Mouse (Mus musculus): ENCODE results near the gene Cebpg.

Cebpg gene

GRCm38 (mm10) chr7:35053161-35053560 is 3.2 kb downstream of the Cebpg start:
- no peak for DNase-seq

DNA sequence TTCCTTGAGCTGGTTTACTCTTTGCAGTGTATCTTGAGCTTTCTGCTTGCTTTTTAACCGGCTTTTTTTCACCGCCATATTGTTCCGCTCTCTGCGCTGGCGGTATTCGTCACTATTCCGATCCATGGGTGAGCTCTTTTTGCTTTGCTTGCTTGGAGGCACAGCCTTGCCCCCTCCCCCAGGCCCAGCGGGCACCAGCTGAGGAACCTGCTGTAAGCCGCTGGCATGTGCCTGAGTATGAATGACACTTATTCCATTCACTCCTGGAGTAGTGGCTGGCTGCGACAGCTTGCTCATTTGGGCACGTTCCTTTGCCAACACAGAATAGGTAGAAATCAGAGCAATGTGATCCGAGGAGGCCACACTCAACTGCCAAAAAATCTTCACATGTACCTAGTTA is 5.8 kb downstream of the Cebpg start:
- DNase-seq: no peak

GRCm38 (mm10) chr7:35046091-35046490 is 10.3 kb downstream of the Cebpg start:
- DNase-seq: no peak

DNA sequence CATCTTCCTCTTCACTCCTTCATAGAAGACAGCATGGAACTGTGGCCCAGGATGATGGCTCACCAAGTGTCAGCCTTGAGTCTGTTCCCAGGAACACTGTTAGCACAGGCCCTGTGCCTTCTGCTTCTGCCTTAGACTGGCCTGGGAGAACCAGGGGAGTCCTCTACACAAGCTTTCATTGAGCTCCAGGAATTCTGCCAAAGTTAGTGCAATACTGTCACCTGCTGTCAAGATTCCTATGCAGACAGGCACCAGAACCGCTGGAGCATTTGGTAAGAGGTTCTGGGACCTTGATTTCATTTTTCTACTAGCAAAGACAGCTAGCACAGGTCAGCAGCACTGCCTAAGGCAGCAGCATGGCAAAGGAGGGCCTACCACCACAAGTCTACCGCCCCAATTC is 11.7 kb downstream of the Cebpg start:
- no peak for DNase-seq

- DNase-seq: no peak
Observed at GRCm38 (mm10) chr7:35043266-35043817, 13.0 kb downstream of the Cebpg start.

GRCm38 (mm10) chr7:35042759-35043217 is 13.6 kb downstream of the Cebpg start:
- peak in 1 of 2 experiments; percentile 45 for DNase-seq

DNA sequence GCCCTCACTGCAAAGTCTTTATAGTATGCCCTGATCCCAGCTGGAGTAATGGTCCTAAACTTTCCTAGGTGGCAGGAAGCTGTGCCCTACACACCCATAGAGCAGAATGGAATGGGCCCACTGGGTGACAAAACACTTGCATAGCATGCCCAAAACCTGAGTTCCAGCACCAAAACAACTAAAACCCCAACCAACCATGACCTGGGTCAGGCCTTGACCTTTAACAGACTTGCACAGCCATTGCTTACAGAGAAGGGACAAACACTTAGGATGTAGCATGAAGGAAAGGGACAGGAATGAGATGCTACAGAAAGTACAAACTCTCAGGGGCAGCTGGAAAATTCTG is 14.2 kb downstream of the Cebpg start:
- DNase-seq: no peak

GRCm38 (mm10) chr7:35041286-35042208 is 14.8 kb downstream of the Cebpg start:
- DNase-seq: no peak

GRCm38 (mm10) chr7:35040176-35040972 is 16.0 kb downstream of the Cebpg start:
- no peak for DNase-seq

DNA sequence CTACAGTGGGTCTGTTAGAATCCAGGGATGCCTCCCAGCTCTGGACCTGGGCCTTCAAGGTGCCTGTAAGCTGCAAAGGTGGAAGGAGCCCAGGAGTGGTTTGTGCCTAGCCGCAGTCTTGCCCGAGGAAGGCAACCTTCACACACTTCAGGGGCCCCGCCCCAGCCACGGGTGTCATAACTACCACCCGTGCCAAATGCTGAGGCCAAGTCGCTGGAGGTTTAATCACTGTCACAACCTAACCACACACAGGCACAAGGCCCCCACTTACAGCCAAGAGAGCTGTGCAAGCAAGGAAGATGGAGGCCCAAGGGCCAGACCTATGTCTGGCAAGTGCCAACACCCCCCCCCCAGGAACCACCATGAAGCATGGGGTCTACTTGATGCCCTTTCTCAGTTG is 19.0 kb downstream of the Cebpg start:
- no peak for DNase-seq

DNA sequence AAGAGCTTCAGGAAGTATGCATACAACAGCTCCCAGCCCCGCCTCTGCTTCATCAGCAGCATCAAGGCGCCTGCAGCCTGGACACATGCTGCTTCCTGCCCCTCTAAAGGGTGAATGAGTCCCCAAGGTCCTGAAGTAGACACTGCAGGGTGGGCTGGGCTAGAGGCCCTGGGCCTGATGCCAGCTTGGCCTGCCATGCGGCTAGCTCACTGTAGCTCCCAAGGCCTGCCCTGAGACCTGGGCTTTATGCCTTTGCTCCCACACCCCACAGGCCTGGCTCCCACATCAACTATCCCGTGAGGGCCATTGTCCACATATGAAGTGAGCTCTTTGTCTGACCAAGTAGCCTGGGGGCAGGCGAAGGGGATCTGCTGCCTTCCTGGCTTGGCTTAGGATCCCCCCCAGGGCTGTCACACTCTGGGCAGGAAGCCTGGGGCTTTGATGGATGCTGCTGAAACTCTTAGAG is 20.1 kb downstream of the Cebpg start:
- peak in 1 of 2 experiments; percentile 48 for DNase-seq

- no peak for DNase-seq
Observed at GRCm38 (mm10) chr7:35035565-35035964, 20.8 kb downstream of the Cebpg start.

GRCm38 (mm10) chr7:35035141-35035553 is 21.2 kb downstream of the Cebpg start:
- DNase-seq: no peak

- DNase-seq: no peak
Observed at GRCm38 (mm10) chr7:35030567-35030966, 25.8 kb downstream of the Cebpg start.

DNA sequence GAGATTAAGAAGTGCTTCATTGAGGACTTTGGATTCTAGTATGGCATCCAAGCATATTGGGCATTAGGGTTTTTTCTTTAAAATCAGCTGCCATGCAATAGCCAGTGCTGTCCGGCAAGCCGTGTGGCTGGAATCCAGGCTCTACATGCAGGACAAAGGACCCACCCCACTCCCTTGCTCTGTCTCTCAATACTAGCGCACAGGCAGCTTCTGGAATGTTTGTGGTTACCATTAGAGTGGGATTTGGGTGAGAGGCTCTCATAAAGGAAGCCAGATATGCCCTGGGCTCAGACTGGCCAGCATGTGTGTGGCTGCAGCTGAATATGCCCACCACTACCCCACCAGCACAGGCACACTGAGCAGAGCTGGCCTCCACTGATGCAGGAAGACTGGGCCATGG is 26.7 kb downstream of the Cebpg start:
- no peak for DNase-seq

- DNase-seq: no peak
Observed at GRCm38 (mm10) chr7:35029228-35029627, 27.1 kb downstream of the Cebpg start.

DNA sequence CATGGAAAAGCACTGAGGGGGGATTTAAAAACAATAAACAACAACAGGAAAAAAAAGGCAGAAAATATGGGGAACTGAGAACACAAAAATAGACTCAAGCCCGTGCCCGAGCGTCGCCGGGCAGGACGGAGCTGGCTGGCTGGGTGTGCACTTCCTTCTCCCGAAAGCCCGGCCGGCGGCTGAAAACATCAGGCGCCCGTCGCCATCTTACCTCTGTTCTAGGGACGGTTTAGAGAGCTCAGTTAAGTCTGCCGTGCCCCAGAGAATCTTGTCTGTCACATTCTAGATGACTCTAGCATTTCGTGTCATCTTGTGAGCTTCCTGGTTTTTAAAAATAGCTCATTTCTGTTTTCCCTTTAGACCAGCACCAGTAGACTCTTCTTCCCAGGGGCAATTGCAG is 27.8 kb downstream of the Cebpg start:
- DNase-seq: no peak

DNA sequence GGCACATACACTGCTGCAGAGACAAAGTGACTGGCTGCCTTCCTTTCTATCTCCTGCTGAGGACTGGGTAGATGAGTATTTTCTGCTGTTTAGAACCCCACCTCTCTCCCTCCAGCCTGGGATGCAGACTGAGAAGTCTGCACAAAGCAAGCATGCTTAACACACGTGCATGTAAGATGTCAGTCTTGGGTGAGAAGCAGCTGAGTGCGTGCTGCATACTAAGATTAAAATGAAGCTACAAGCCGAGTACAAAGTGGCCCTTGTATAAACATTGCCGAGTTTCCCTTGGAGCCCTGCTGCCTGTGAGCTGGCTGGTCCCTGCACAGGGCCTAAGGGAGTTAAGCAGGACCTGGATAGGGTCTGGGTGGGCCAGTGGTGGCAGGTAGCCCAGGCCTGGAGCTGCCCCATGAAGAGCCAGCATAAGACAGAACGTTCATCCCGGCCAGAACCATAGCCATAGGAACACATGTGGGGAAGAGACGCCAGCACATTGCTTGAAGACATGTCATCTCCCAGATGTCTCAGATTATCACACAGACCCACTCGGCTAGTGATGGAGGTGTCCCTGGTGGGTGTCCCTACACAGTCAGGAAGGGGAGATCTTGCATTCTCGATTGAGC is 28.5 kb downstream of the Cebpg start:
- DNase-seq: no peak

- DNase-seq: peak in 1 of 2 experiments; percentile 62
Observed at GRCm38 (mm10) chr7:35026838-35027291, 29.5 kb downstream of the Cebpg start.

DNA sequence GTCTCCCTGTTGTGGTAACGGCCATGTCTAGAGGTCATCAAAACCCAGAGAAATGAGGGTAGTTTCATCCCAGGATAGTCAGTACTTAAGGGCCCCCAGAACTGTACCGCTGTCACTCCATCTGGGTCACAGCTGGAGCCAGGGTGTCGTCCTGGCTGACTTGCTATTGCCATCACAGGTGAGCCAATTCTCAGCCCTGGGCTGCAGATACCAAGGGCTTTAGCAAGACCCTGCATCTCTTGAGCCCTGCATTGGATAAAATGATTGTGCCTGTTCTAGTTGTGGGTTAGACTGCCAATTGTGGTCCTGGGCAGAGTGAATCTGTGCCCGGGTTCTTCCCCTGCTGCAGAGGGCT is 30.1 kb downstream of the Cebpg start:
- no peak for DNase-seq

DNA sequence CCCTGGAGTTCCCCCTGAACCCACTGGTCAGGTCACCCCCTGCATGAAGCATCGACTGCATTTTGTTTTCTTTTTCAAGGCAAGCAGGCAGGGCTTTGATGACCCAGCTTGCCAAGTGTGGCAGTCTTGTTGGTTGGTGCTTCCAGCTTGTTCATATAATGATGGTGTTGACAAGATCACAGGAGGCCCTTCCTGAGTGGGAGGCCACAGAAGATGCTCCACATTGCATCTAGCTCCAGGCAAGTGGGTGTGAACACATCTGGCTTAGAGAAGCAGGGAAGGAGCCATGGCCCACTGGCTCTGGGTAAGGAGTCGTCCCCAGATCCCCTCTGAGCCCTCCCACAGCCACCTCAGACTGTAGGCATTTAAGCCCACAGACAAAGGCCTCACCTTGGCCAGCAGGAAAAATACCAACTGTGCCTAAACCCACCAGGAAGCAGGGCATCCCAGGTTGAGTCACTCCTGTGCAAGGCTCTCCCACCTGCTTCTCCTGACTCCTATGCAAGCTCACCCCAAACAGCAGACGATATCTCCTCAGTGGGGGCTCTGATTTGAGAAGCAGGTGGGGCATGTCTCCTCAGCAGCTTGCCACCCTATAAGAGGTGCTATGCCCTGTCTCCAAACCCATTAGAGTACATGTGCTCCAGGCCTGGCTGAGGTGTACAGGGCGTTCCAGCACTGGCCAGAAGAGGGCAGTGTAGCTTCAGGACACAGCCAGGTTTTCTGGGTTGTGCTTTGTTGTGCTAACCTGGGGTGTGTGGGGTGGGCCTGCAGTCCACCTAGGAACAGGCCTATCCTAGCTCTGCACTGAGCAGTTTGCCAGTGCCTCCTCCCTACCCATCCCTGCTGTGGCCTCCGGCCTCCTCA is 30.7 kb downstream of the Cebpg start:
- peak; percentile 86 to 90 for DNase-seq

- DNase-seq: no peak
Observed at GRCm38 (mm10) chr7:35024426-35024825, 31.9 kb downstream of the Cebpg start.

Data from cerebellum, postnatal 25 days (tissue).